Mouse (Mus musculus): ENCODE results near the gene C1ql4. TPM values are rescaled to one million over a fixed set of nuclear protein-coding genes. Genes with fewer than 3 reads are reported as not detected.

Gene C1ql4
- polyA plus RNA-seq, 1 experiment = not detected

- Histone ChIP-seq H3K36me3 (replicated peaks; ENCODE audit: low read length) (no peaks in the 10 kb centered on the region), H3K4me1 (peaks cover 29% of the 10 kb centered on the region), H3K27me3 (replicated peaks) (peaks cover 12% of the 10 kb centered on the region), H3K9me3 (no peaks in the 10 kb centered on the region), H3K4me3 (replicated peaks) (peak overlapping the region; percentile 70)
- no peak for TF ChIP-seq FLI1 (IDR thresholded peaks at IDR 0.05; ENCODE audit: low read length)
- no peak for TF ChIP-seq GATA1 (IDR thresholded peaks at IDR 0.05; ENCODE audit: borderline replicate concordance, low read length)
Measured at GRCm38 (mm10) chr15:99120814-99121213, 33.2 kb upstream of the C1ql4 start.

- TF ChIP-seq GATA1 (IDR thresholded peaks at IDR 0.05; ENCODE audit: borderline replicate concordance, low read length) = no peak
- no peak for TF ChIP-seq FLI1 (IDR thresholded peaks at IDR 0.05; ENCODE audit: low read length)
- Histone ChIP-seq H3K4me3 (replicated peaks) (peak overlapping the region; percentile 23), H3K4me1 (peaks cover 23% of the 10 kb centered on the region)
Measured at GRCm38 (mm10) chr15:99116539-99116938, 28.9 kb upstream of the C1ql4 start.

GRCm38 (mm10) chr15:99115065-99115423 is 27.4 kb upstream of the C1ql4 start:
- TF ChIP-seq GATA1 (IDR thresholded peaks at IDR 0.05; ENCODE audit: borderline replicate concordance, low read length) (no peak), FLI1 (IDR thresholded peaks at IDR 0.05; ENCODE audit: low read length) (no peak)
- Histone ChIP-seq H3K4me3 (replicated peaks) (no peak overlapping the region), H3K4me1 (peaks cover 24% of the 10 kb centered on the region), H3K9me3 (no peaks in the 10 kb centered on the region), H3K27me3 (replicated peaks) (peaks cover 5% of the 10 kb centered on the region), H3K36me3 (replicated peaks; ENCODE audit: low read length) (no peaks in the 10 kb centered on the region)

More at GRCm38 (mm10) chr15:99116539-99116938, 28.9 kb upstream of the C1ql4 start:
- peaks cover 11% of the 10 kb centered on the region for H3K27me3 ChIP-seq (replicated peaks)
- H3K36me3 ChIP-seq (replicated peaks; ENCODE audit: low read length) = no peaks in the 10 kb centered on the region
- no peaks in the 10 kb centered on the region for H3K9me3 ChIP-seq

GRCm38 (mm10) chr15:99114312-99115064 is 26.9 kb upstream of the C1ql4 start:
- H3K4me3 ChIP-seq (replicated peaks) = no peak overlapping the region
- H3K9me3 ChIP-seq = no peaks in the 10 kb centered on the region
- H3K27me3 ChIP-seq (replicated peaks) = peaks cover 10% of the 10 kb centered on the region
- peaks cover 24% of the 10 kb centered on the region for H3K4me1 ChIP-seq
- TF ChIP-seq GATA1 (IDR thresholded peaks at IDR 0.05; ENCODE audit: borderline replicate concordance, low read length) (no peak), FLI1 (IDR thresholded peaks at IDR 0.05; ENCODE audit: low read length) (no peak)
- H3K36me3 ChIP-seq (replicated peaks; ENCODE audit: low read length) = no peaks in the 10 kb centered on the region

GRCm38 (mm10) chr15:99113396-99113975 is 25.9 kb upstream of the C1ql4 start:
- TF ChIP-seq FLI1 (IDR thresholded peaks at IDR 0.05; ENCODE audit: low read length) = no peak
- Histone ChIP-seq H3K27me3 (replicated peaks) (peaks cover 13% of the 10 kb centered on the region), H3K9me3 (no peaks in the 10 kb centered on the region), H3K4me3 (replicated peaks) (peak overlapping the region; percentile 82), H3K36me3 (replicated peaks; ENCODE audit: low read length) (no peaks in the 10 kb centered on the region), H3K4me1 (peaks cover 24% of the 10 kb centered on the region)

- Histone ChIP-seq H3K4me3 (replicated peaks) (peak overlapping the region; percentile 82), H3K4me1 (peaks cover 24% of the 10 kb centered on the region), H3K27me3 (replicated peaks) (peaks cover 14% of the 10 kb centered on the region), H3K36me3 (replicated peaks; ENCODE audit: low read length) (no peaks in the 10 kb centered on the region), H3K9me3 (no peaks in the 10 kb centered on the region)
- TF ChIP-seq FLI1 (IDR thresholded peaks at IDR 0.05; ENCODE audit: low read length) = no peak
- no peak for TF ChIP-seq GATA1 (IDR thresholded peaks at IDR 0.05; ENCODE audit: borderline replicate concordance, low read length)
Measured at GRCm38 (mm10) chr15:99112843-99113395, 25.3 kb upstream of the C1ql4 start.

DNA sequence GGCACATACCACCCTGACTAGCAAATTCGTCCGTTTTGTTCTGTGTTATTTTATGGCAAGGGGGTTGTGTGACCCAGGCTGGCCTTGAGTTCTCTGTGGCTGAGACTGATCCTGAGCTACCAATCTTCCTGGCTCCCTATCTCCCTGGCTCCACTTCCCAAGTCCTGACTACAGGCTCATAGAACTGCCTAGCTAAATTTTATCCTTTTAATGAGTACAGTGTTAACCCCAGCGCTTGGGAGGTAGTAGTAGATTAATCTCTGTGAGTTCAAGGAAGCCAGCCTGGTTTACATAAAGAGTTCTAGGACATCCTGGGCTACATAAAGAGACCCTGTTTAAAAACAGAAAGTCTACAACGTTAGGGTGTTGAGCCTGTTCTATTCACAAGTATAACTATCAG is 24.2 kb upstream of the C1ql4 start:
- no peak for TF ChIP-seq FLI1 (IDR thresholded peaks at IDR 0.05; ENCODE audit: low read length)
- TF ChIP-seq GATA1 (IDR thresholded peaks at IDR 0.05; ENCODE audit: borderline replicate concordance, low read length) = no peak
- H3K9me3 ChIP-seq = no peaks in the 10 kb centered on the region
- peaks cover 20% of the 10 kb centered on the region for H3K27me3 ChIP-seq (replicated peaks)
- no peak overlapping the region for H3K4me3 ChIP-seq (replicated peaks)
- H3K4me1 ChIP-seq = peaks cover 24% of the 10 kb centered on the region
- H3K36me3 ChIP-seq (replicated peaks; ENCODE audit: low read length) = no peaks in the 10 kb centered on the region

DNA sequence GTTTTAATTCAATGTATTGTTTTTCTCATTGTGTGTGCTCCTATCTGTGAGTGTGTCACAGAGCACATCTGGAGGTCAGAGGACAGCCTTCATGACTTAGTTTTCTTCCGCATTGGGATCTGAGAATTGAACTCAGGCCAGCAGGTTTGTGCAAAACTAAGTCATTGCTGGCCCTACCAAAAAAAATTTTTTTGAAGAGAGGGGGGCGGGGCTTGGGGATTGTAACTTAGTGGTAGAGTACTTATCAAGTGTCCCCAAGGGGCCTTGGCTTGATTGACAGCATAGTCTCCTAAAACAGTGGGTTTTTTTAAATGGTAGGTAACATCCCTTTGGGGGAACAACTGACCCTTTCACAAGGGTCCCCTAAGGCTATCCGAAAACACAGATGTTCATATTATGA is 23.5 kb upstream of the C1ql4 start:
- no peak overlapping the region for H3K4me3 ChIP-seq (replicated peaks)
- no peak for TF ChIP-seq GATA1 (IDR thresholded peaks at IDR 0.05; ENCODE audit: borderline replicate concordance, low read length)
- TF ChIP-seq FLI1 (IDR thresholded peaks at IDR 0.05; ENCODE audit: low read length) = no peak
- H3K36me3 ChIP-seq (replicated peaks; ENCODE audit: low read length) = no peaks in the 10 kb centered on the region
- peaks cover 17% of the 10 kb centered on the region for H3K4me1 ChIP-seq
- H3K9me3 ChIP-seq = no peaks in the 10 kb centered on the region
- H3K27me3 ChIP-seq (replicated peaks) = peaks cover 20% of the 10 kb centered on the region

DNA sequence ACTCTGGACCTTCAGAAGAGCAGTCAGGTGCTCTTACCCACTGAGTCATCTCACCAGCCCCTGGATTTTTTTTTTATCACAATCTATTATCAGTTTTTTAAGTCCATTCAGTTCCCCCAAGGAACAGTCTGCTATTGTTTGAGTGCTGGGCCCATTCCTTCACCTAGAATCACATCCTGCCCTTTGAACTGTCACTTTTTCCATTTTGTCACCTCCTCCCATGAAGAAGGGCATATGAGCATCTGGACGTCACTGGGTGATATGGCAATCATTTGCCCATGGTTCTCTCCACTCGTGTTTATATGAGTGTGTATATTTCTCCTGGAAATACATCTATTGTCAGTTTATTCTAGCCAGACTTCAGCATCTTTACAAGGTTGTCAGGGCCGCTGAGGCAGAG is 20.2 kb upstream of the C1ql4 start:
- no peaks in the 10 kb centered on the region for H3K36me3 ChIP-seq (replicated peaks; ENCODE audit: low read length)
- H3K4me3 ChIP-seq (replicated peaks) = no peak overlapping the region
- TF ChIP-seq FLI1 (IDR thresholded peaks at IDR 0.05; ENCODE audit: low read length) (no peak), GATA1 (IDR thresholded peaks at IDR 0.05; ENCODE audit: borderline replicate concordance, low read length) (no peak)
- H3K4me1 ChIP-seq = peaks cover 16% of the 10 kb centered on the region
- H3K9me3 ChIP-seq = no peaks in the 10 kb centered on the region
- H3K27me3 ChIP-seq (replicated peaks) = peaks cover 26% of the 10 kb centered on the region

GRCm38 (mm10) chr15:99105238-99105637 is 17.6 kb upstream of the C1ql4 start:
- no peak for TF ChIP-seq GATA1 (IDR thresholded peaks at IDR 0.05; ENCODE audit: borderline replicate concordance, low read length)
- Histone ChIP-seq H3K9me3 (no peaks in the 10 kb centered on the region), H3K4me1 (peaks cover 5% of the 10 kb centered on the region), H3K27me3 (replicated peaks) (peaks cover 37% of the 10 kb centered on the region), H3K4me3 (replicated peaks) (no peak overlapping the region), H3K36me3 (replicated peaks; ENCODE audit: low read length) (no peaks in the 10 kb centered on the region)
